Mouse (Mus musculus): ENCODE results near the gene Rragb. TPM values are rescaled to one million over a fixed set of nuclear protein-coding genes. Genes with fewer than 3 reads are reported as not detected.
"Not testable (repeated sequence)": the region's sequence is repeated elsewhere in the genome, so short reads cannot be mapped to it uniquely, and the experiment has no call there.

Rragb gene
- polyA plus RNA-seq (2016; fragmentation: Nextera tagmentation; extraction: Ambion mirVana), result 2.2 and 2.3 TPM in 2 replicates

DNA sequence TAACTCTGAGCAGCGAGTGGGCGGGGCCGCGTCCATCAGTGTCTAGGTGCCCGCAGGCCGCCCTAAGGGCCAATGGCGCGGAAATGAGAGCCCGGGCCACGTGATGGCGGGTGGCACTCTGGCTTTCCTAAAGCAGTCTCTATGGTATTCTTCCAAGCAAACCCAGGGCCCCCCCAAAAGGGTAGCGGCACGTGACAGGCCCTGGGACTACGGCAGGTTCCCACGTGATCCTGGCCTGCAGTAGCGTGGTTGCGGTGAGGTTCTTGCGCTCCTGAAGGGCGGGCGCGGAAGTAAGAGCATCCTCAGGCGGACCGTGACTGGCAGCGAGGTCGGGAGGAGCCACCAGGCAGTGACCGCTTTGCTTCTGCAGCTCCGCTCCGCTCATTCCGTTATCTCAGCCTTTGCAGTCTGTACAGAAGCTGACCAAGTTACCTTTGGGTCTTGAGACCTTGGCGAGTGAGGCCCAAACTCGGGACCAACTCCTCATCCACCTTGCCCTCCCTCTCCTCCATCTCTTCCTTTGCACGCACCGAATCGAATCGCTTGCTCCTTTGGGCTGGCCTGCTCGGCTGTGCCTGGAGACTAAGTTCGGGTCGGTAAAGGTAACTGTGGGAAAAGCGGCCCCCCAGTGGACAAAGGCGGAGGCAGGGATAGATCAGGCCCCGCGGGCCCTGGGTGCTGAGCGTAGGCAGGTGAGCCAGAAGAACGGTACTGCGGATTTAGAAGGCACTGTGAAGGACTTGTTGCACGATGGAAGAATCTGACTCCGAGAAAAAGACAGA is at the start of gene Rragb:
Rragb (plus strand) TSS at position 248 of the 782 bp plus-strand sequence.
- Histone ChIP-seq H3K4me3 (peak within 1 kb of the TSS; percentile 56), H3K4me1 (replicated peaks) (no peaks in the 10 kb centered on the region), H3K27me3 (replicated peaks) (0 out of 2 replicates have a peak, but pooled peaks cover 12% of the 10 kb centered on the region), H3K27ac (ENCODE audit: poor library complexity, severe bottlenecking) (no peak within 1 kb of the TSS), H3K9ac (peak within 1 kb of the TSS; percentile 62; the same call in 1 of the 2 replicates), H3K4me2 (peak within 1 kb of the TSS; percentile 73), H3K36me3 (no peaks in the 10 kb centered on the region), H3K9me3 (replicated peaks) (no peaks in the 10 kb centered on the region)
- peak; percentile 88 for ATAC-seq (ENCODE audit: insufficient number of reproducible peaks, low FRiP score)
- WGBS, result 14% methylated on average over 46 of the region's 47 CpGs

DNA sequence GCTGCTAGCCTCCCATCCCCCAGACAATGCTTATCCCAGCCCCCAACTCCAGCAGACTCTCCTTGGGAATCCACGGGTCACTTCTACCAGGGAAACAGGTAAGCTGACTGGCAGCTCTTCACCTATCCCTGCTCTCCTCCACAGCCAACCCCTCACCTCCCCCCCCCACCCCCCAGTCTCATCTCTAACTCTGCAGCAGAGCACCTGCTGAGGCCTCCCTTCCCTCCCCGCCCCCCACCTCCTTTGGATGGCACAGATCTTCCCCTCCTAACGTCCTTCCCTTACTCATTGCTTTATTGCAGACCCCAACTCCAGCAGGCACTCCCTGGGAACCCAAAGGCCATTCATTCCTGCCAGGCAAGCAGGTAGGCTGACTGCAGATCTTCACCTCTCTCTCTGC is 21.3 kb upstream of the Rragb start, which contains the start of gene Foxr2:
Foxr2 (plus strand) TSS at position 301 of the 400 bp plus-strand sequence.
- 3% methylated on average over 2 of the region's 3 CpGs for WGBS
- H3K9ac ChIP-seq, result no peak within 1 kb of the TSS
- H3K4me3 ChIP-seq, result no peak within 1 kb of the TSS
- H3K4me1 ChIP-seq (replicated peaks), result no peaks in the 10 kb centered on the region
- no peak for ATAC-seq (ENCODE audit: insufficient number of reproducible peaks, low FRiP score)
- H3K27ac ChIP-seq (ENCODE audit: poor library complexity, severe bottlenecking), result no peak within 1 kb of the TSS
- H3K9me3 ChIP-seq (replicated peaks), result no peaks in the 10 kb centered on the region
- H3K27me3 ChIP-seq (replicated peaks), result no peaks in the 10 kb centered on the region
- no peak within 1 kb of the TSS for H3K4me2 ChIP-seq
- no peaks in the 10 kb centered on the region for H3K36me3 ChIP-seq

DNA sequence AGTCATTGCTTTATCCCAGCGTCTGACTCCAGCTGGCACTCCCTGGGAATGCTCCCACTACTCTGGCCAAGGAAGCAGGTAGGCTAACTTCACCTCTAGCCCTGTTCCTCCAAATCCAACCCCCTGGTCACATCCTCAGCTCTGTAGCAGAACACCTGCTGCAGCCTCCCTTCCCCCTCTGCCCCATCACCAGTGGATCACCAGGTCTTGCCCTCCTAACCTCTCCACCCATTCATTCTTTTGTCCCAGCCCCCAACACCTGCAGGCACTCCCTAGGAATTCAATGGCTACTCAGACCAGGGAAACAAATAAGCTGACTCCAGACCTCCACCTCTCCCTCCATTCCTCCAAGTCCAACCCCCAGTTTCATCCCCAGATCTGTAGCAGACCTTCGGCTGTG is 20.8 kb upstream of the Rragb start:
- H3K4me3 ChIP-seq, result no peak overlapping the region
- ATAC-seq (ENCODE audit: insufficient number of reproducible peaks, low FRiP score), result no peak
- no peak overlapping the region for H3K4me2 ChIP-seq
- H3K36me3 ChIP-seq, result no peaks in the 10 kb centered on the region
- WGBS, result 40% methylated on average over 2 of the region's 2 CpGs
- no peaks in the 10 kb centered on the region for H3K27me3 ChIP-seq (replicated peaks)
- no peak overlapping the region for H3K9ac ChIP-seq
- H3K27ac ChIP-seq (ENCODE audit: poor library complexity, severe bottlenecking), result no peak overlapping the region
- no peaks in the 10 kb centered on the region for H3K4me1 ChIP-seq (replicated peaks)
- H3K9me3 ChIP-seq (replicated peaks), result no peaks in the 10 kb centered on the region

DNA sequence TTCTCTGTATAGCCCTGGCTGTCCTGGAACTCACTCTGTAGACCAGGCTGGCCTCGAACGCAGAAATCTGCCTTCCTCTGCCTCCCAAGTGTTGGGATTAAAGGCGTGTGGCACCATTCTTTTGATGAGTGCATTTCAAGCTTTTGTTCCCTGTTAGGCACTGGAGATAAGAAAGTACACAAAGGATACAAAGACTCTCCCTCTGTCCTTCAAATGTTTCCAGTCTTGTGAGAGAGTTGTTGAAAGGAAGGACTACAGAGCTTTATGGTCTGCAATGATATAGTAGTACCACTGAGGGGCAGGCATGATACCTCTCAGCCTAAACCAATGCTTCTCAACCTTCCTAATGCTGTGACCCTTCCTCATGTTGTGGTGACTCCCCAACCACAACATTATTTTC is 2.9 kb downstream of the Rragb start:
- no peaks in the 10 kb centered on the region for H3K9me3 ChIP-seq (replicated peaks)
- ATAC-seq (ENCODE audit: insufficient number of reproducible peaks, low FRiP score), result no peak
- no peaks in the 10 kb centered on the region for H3K4me1 ChIP-seq (replicated peaks)
- H3K4me2 ChIP-seq, result no peak overlapping the region
- 0 out of 2 replicates have a peak, but pooled peaks cover 10% of the 10 kb centered on the region for H3K27me3 ChIP-seq (replicated peaks)
- no peak overlapping the region for H3K4me3 ChIP-seq
- H3K9ac ChIP-seq, result no peak overlapping the region
- no peak overlapping the region for H3K27ac ChIP-seq (ENCODE audit: poor library complexity, severe bottlenecking)
- 62% methylated on average over 3 of the region's 3 CpGs for WGBS
- H3K36me3 ChIP-seq, result no peaks in the 10 kb centered on the region

DNA sequence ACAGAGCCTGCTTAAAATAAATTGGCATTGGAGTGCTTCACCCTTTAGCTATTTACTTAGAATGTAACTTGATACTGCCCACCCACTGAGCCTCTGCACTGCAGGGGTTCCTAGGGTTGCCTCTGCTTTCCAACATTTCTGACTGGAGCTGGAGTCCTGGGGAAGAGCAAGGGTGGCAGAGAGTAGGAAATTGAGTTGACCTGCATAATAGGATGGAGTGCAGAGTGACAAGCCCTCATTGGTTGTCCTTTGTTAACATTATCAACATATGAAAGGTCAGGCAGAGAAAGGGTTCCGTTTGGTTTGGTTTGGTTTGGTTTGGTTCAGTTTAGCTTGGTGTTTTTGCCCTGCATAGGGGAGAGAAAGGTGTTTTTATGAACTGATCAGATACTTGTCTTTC is 12.0 kb downstream of the Rragb start:
- Histone ChIP-seq H3K27ac (ENCODE audit: poor library complexity, severe bottlenecking) (no peak overlapping the region), H3K27me3 (replicated peaks) (no peaks in the 10 kb centered on the region), H3K4me3 (no peak overlapping the region), H3K9ac (no peak overlapping the region), H3K36me3 (no peaks in the 10 kb centered on the region), H3K4me1 (replicated peaks) (no peaks in the 10 kb centered on the region), H3K4me2 (no peak overlapping the region), H3K9me3 (replicated peaks) (no peaks in the 10 kb centered on the region)
- no peak for ATAC-seq (ENCODE audit: insufficient number of reproducible peaks, low FRiP score)
- WGBS, result 22% methylated on average over 1 of the region's 1 CpGs

DNA sequence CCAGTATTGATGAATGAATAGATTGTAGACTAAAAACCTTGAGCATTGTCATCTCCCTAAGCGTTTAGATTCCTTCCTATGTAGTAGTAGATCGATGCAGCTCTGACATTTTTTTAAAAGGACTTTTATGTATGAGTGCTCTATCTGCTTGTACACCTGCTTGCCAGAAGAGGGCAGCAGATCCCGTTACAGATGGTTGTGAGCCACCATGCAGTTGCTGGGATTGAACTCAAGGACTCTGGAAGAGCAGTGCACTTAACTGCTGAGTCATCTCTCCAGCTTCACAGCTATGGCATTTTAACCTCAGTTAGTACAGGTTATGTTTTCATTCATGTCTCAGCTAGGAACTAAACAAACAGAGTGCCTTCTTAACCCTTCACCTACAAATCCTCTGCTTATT is 15.5 kb downstream of the Rragb start:
- Histone ChIP-seq H3K4me3 (no peak overlapping the region), H3K9me3 (replicated peaks) (no peaks in the 10 kb centered on the region), H3K36me3 (no peaks in the 10 kb centered on the region), H3K9ac (no peak overlapping the region), H3K4me1 (replicated peaks) (no peaks in the 10 kb centered on the region), H3K27me3 (replicated peaks) (no peaks in the 10 kb centered on the region), H3K27ac (ENCODE audit: poor library complexity, severe bottlenecking) (no peak overlapping the region), H3K4me2 (no peak overlapping the region)
- WGBS, result 46% methylated on average over 3 of the region's 3 CpGs
- ATAC-seq (ENCODE audit: insufficient number of reproducible peaks, low FRiP score), result no peak

DNA sequence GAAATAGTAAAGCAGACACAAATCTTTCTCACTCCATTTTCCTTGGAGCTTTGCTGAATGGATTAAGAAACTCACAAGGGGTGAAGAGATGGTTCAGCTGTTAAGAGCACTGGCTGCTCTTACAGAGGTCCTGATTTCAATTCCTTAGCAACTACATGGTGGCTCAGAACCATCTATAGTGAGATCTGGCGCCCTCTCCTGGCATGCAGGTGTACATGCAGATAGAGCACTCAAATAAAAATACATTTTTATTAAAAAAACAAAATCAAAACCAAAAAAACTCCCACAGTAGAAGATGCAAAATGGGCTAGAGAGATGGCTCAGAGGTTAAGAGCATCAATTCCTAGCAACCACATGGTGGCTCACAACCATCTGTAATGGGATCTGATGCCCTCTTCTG is 35.0 kb downstream of the Rragb start:
- no peaks in the 10 kb centered on the region for H3K27me3 ChIP-seq (replicated peaks)
- no peak overlapping the region for H3K27ac ChIP-seq (ENCODE audit: poor library complexity, severe bottlenecking)
- H3K9ac ChIP-seq, result no peak overlapping the region
- no peak overlapping the region for H3K4me2 ChIP-seq
- no peak for ATAC-seq (ENCODE audit: insufficient number of reproducible peaks, low FRiP score)
- no peak overlapping the region for H3K4me3 ChIP-seq
- H3K9me3 ChIP-seq (replicated peaks), result no peaks in the 10 kb centered on the region
- no peaks in the 10 kb centered on the region for H3K36me3 ChIP-seq
- WGBS, result 13% methylated on average over 1 of the region's 1 CpGs
- H3K4me1 ChIP-seq (replicated peaks), result no peaks in the 10 kb centered on the region

DNA sequence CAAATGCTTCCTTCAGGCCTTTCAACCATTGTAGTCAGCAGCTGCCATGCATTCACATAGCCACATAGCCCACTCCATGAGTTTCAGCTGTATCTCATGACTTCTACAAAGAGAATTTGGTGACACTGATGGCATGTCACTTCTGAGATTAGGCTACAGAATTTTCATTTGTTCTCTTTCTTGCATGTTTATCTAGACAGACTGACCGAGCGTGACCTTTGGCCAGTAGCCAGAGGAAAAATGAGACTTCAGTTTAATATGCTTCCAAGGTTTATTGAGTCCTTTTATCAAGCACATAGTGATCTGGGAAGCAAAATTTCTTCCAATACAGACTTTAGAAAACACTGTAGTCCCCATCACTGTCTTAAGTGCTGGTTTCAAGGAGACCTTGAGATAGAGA is 42.4 kb downstream of the Rragb start:
- H3K27ac ChIP-seq (ENCODE audit: poor library complexity, severe bottlenecking), result no peak overlapping the region
- H3K27me3 ChIP-seq (replicated peaks), result no peaks in the 10 kb centered on the region
- no peak for ATAC-seq (ENCODE audit: insufficient number of reproducible peaks, low FRiP score)
- no peak overlapping the region for H3K9ac ChIP-seq
- H3K4me2 ChIP-seq, result no peak overlapping the region
- no peaks in the 10 kb centered on the region for H3K4me1 ChIP-seq (replicated peaks)
- H3K36me3 ChIP-seq, result no peaks in the 10 kb centered on the region
- no peak overlapping the region for H3K4me3 ChIP-seq
- WGBS, result 48% methylated on average over 2 of the region's 2 CpGs
- H3K9me3 ChIP-seq (replicated peaks), result no peaks in the 10 kb centered on the region

DNA sequence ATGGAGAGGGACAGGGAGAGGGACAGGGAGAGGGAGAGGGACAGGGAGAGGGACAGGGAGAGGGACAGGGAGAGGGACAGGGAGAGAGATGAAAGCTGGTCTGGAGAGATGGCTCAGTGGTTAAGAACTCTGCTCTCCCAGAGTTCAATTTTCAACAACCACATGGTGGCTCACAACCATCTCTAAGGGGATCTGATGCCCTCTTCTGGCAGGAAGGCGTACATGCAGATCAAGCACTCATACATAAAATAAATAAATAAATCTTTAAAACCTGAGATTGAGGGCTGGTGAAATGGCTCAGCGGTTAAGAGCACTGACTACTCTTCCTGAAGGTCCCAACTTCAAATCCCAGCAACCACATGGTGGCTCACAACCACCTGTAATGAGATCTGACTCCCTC is 59.4 kb downstream of the Rragb start:
- not testable (repeated sequence) for H3K4me1 ChIP-seq (replicated peaks); H3K4me3 ChIP-seq; ATAC-seq (ENCODE audit: insufficient number of reproducible peaks, low FRiP score); H3K27ac ChIP-seq (ENCODE audit: poor library complexity, severe bottlenecking); H3K4me2 ChIP-seq; H3K9ac ChIP-seq; H3K36me3 ChIP-seq; H3K9me3 ChIP-seq (replicated peaks); H3K27me3 ChIP-seq (replicated peaks)
- 69% methylated on average over 2 of the region's 2 CpGs for WGBS

DNA sequence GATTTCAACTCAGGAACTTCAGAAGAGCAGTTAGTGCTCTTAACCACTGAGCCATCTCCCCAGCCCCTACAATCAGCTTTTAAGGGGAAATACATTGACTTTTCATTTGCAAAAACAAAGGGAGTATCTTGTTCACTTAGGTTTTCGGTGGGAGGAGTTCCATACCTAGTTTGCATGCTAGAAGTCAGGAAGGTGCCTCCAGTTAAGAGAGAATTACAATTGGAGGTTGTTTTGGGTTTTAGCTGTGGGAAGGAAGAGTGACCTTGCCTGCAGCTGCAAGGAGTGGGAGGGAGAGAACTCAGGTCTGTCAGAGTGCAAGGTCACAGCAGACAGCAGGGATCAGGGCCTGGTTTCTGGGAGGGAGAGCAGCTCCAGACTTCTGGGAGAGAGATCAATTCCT is 71.3 kb downstream of the Rragb start:
- Histone ChIP-seq H3K4me3 (no peak overlapping the region), H3K4me1 (replicated peaks) (no peaks in the 10 kb centered on the region), H3K4me2 (no peak overlapping the region), H3K36me3 (no peaks in the 10 kb centered on the region), H3K9ac (no peak overlapping the region), H3K27me3 (replicated peaks) (no peaks in the 10 kb centered on the region), H3K9me3 (replicated peaks) (no peaks in the 10 kb centered on the region), H3K27ac (ENCODE audit: poor library complexity, severe bottlenecking) (no peak overlapping the region)
- ATAC-seq (ENCODE audit: insufficient number of reproducible peaks, low FRiP score), result no peak
- WGBS, result 61% methylated on average over 1 of the region's 1 CpGs
